Mouse (Mus musculus) kidney, adult 2 months (tissue): ENCODE data around the gene Hapln2. TPM values are rescaled to one million over a fixed set of nuclear protein-coding genes. Genes with fewer than 3 reads are reported as not detected.

ENCODE experiments used
- DNase-seq: peaks from one replicate; pipeline ENCODE4 v3.0.0; 2021
- H3K27ac ChIP-seq: fragments of 200-500 bp; 2 replicates; pipeline ENCODE4 v1.5.1; 2012; ENCODE audit warnings: low read depth, low read length, control low read depth, inconsistent platforms; ENCODE audit not compliant: insufficient read depth
- H3K27me3 ChIP-seq: fragments of 200-500 bp; replicated peaks from 2 replicates; pipeline ENCODE4 v1.6.1; 2012; ENCODE audit warnings: mild to moderate bottlenecking, moderate library complexity, low read length, inconsistent platforms; ENCODE audit not compliant: control insufficient read depth, insufficient read depth
- H3K36me3 ChIP-seq: fragments of 200-500 bp; 2 replicates; pipeline ENCODE4 v1.6.1; 2012; ENCODE audit warnings: mild to moderate bottlenecking, moderate library complexity, low read length, inconsistent platforms; ENCODE audit not compliant: control insufficient read depth, insufficient read depth
- H3K4me1 ChIP-seq: fragments of 200-500 bp; 2 replicates; pipeline ENCODE4 v1.6.1; 2011; ENCODE audit warnings: low read length; ENCODE audit not compliant: control insufficient read depth, insufficient read depth
- H3K4me3 ChIP-seq: fragments of 200-500 bp; 2 replicates; pipeline ENCODE4 v1.5.1; 2011; ENCODE audit warnings: mild to moderate bottlenecking, low read depth, low read length, control low read depth; ENCODE audit not compliant: insufficient read depth
- CTCF ChIP-seq: fragments of 200-500 bp; conservative IDR thresholded peaks from 2 replicates; pipeline ENCODE4 v1.5.1; 2011; ENCODE audit warnings: low read depth, mild to moderate bottlenecking, control low read depth, low read length, moderate library complexity, mixed read lengths; ENCODE audit not compliant: insufficient read depth, insufficient read length
- POLR2A ChIP-seq: fragments of 200-500 bp; IDR thresholded peaks from one replicate; pipeline ENCODE4 v1.6.1; 2011; ENCODE audit warnings: low read depth, low read length, control low read depth
- WGBS: fragments of 180-500 bp; shearing (Covaris S2); methylation state at CpG from one replicate; pipeline ENCODE4 v1.1.7; 2018; 5-methylcytosine and 5-hydroxymethylcytosine counted together
- polyA plus RNA-seq: library from polyadenylated mRNA; depleted of rRNA; stranded (reverse); fragments of >200 nt; gene quantifications from 2 replicates; pipeline ENCODE4 v1.2.3, GENCODE M21; 2012; rRNA removed

The Hapln2 gene
- polyA plus RNA-seq, 1 experiment, result not detected

DNA sequence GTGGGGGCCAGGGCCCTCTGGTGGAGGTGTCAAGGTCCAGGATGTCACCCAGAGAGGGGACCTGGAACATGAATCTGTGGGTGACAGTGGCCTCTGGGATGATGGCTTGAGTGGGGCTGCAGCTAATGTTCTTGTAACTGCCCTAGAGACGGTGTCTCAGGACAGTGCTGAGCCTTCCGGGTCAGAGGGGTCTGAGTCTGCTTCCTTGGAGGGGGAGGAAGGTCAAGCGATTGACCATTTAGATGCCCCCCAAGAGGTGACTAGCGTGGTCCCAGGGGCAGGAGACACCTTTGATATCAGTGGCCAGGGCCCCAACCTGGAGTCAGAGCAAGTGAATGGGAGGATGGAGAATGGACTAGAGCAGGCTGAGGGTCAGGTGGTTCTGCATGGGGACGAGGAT is 47.9 kb downstream of the Hapln2 start:
- Histone ChIP-seq H3K4me3 (no peak overlapping the region), H3K4me1 (0 out of 2 replicates have a peak, but pooled peaks cover 6% of the 10 kb centered on the region), H3K36me3 (no peaks in the 10 kb centered on the region), H3K27ac (no peak overlapping the region), H3K27me3 (no peaks in the 10 kb centered on the region)
- TF ChIP-seq POLR2A (no peak), CTCF (no peak)
- 82% methylated on average over 5 of the region's 5 CpGs for WGBS
- DNase-seq, result no peak

- Histone ChIP-seq H3K4me1 (no peaks in the 10 kb centered on the region), H3K27ac (no peak overlapping the region), H3K27me3 (no peaks in the 10 kb centered on the region), H3K4me3 (no peak overlapping the region), H3K36me3 (no peaks in the 10 kb centered on the region)
- no peak for DNase-seq
- 50% methylated on average over 12 of the region's 12 CpGs for WGBS
- TF ChIP-seq CTCF, result no peak
- no peak for TF ChIP-seq POLR2A
Measured at GRCm38 (mm10) chr3:87974381-87974987, 52.9 kb downstream of the Hapln2 start.

DNA sequence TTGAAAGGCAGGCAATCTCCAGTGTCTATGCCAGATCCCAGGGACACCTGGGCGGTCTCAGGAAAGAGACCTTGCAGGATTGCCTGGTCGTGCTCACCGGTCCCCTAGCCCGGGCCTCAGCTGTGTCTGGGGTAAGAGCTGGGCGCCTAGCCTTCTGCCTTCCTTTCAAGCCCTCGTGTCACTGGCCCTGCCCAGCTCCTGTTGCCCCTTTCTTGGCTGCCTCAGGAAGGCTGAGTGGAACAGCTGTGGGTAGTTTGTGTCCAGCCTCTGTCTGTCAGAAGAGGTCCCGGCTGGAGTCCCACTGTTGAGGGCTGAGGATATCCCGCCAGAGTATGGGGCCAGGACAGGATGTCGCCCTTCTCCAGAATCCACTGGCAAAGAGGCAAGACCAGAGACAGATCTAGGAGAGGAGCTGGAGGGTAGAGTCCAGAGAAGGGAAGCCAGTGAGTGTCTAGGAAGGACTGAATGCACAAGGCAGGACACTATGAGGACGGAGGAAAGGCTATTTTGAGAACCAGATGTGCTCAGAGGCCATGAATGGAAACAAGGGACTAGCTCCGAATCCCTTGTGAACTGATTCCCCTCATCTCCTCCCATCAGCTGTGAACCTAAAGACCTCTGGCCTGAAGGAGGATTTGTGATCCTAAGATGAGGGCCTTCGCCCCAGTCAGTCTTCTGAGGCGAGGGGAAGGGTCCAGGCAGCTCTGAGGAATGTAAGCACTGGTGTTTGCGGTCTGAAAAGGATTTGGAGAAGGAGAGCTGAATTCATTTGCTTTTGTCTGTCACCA is 53.6 kb downstream of the Hapln2 start:
- H3K4me3 ChIP-seq, result no peak overlapping the region; the same call in 1 of the 2 replicates
- H3K36me3 ChIP-seq, result no peaks in the 10 kb centered on the region
- DNase-seq, result no peak
- H3K27ac ChIP-seq, result no peak overlapping the region
- H3K27me3 ChIP-seq, result no peaks in the 10 kb centered on the region
- 64% methylated on average over 14 of the region's 14 CpGs for WGBS
- no peaks in the 10 kb centered on the region for H3K4me1 ChIP-seq
- TF ChIP-seq CTCF, result no peak
- TF ChIP-seq POLR2A, result no peak

- no peak for TF ChIP-seq CTCF
- no peak for TF ChIP-seq POLR2A
- no peaks in the 10 kb centered on the region for H3K36me3 ChIP-seq
- no peaks in the 10 kb centered on the region for H3K4me1 ChIP-seq
- H3K27ac ChIP-seq, result no peak overlapping the region
- 35% methylated on average over 5 of the region's 5 CpGs for WGBS
- DNase-seq, result no peak
- peak overlapping the region; percentile 57 for H3K4me3 ChIP-seq
- H3K27me3 ChIP-seq, result no peaks in the 10 kb centered on the region
Measured at GRCm38 (mm10) chr3:87972776-87973175, 54.6 kb downstream of the Hapln2 start.

- no peak for DNase-seq
- Histone ChIP-seq H3K4me1 (no peaks in the 10 kb centered on the region), H3K4me3 (peak overlapping the region; percentile 57), H3K27me3 (no peaks in the 10 kb centered on the region), H3K36me3 (no peaks in the 10 kb centered on the region), H3K27ac (no peak overlapping the region)
- TF ChIP-seq POLR2A (no peak), CTCF (no peak)
- 26% methylated on average over 8 of the region's 8 CpGs for WGBS
Measured at GRCm38 (mm10) chr3:87972203-87972664, 55.1 kb downstream of the Hapln2 start.

Other genes starting within 250 kb of the Hapln2 start
- gene Ntrk1, start 232.4 kb downstream of the Hapln2 start, polyA plus RNA-seq, result 2.5 and 4.5 TPM in 2 replicates
- gene Insrr, start 230.6 kb downstream of the Hapln2 start, polyA plus RNA-seq, result 23.9 and 27.8 TPM in 2 replicates
- gene Pear1, start 203.3 kb downstream of the Hapln2 start, polyA plus RNA-seq, result 60.5 and 71.0 TPM in 2 replicates
- 0.56 and 2.4 TPM in 2 replicates for gene Sh2d2a, start 180.8 kb downstream of the Hapln2 start, polyA plus RNA-seq
- 36.3 and 37.3 TPM in 2 replicates for gene Prcc, start 142.0 kb downstream of the Hapln2 start, polyA plus RNA-seq
- gene Hdgf, start 121.3 kb downstream of the Hapln2 start, polyA plus RNA-seq, result 104 and 113 TPM in 2 replicates
- 71.9 and 100 TPM in 2 replicates for gene Mrpl24, start 108.1 kb downstream of the Hapln2 start, polyA plus RNA-seq
- 11.0 and 11.5 TPM in 2 replicates for gene Isg20l2, start 97.3 kb downstream of the Hapln2 start, polyA plus RNA-seq
- gene Rrnad1, start 96.9 kb downstream of the Hapln2 start, polyA plus RNA-seq, result 19.3 and 27.3 TPM in 2 replicates
- 0.88 and 0.94 TPM in 2 replicates for gene Crabp2, start 78.9 kb downstream of the Hapln2 start, polyA plus RNA-seq
- gene Nes, start 56.5 kb downstream of the Hapln2 start, polyA plus RNA-seq, result 7.2 and 7.5 TPM in 2 replicates
- 0.34 and 0.48 TPM in 2 replicates for gene Bcan, start 27.4 kb downstream of the Hapln2 start, polyA plus RNA-seq
- 5.1 and 7.4 TPM in 2 replicates for gene Gpatch4, start 15.5 kb upstream of the Hapln2 start, polyA plus RNA-seq
- 141 and 165 TPM in 2 replicates for gene Naxe, start 30.9 kb upstream of the Hapln2 start, polyA plus RNA-seq
- 0.15 TPM in 1 of 2 replicates, not detected in the other for gene Ttc24, start 50.7 kb upstream of the Hapln2 start, polyA plus RNA-seq
- gene Iqgap3, start 54.4 kb upstream of the Hapln2 start, polyA plus RNA-seq, result 0.81 and 0.83 TPM in 2 replicates
- gene Mef2d, start 114.8 kb upstream of the Hapln2 start, polyA plus RNA-seq, result 41.8 and 42.7 TPM in 2 replicates
- gene Rhbg, start 227.1 kb upstream of the Hapln2 start, polyA plus RNA-seq, result 94.4 and 106 TPM in 2 replicates